Mouse (Mus musculus) c-Kit-positive CD71-negative TER-119-negative erythroid progenitor cells, embryonic 14.5 days (primary cell): ENCODE results near the gene Il11ra1.
"Not testable (repeated sequence)": the region's sequence is repeated elsewhere in the genome, so short reads cannot be mapped to it uniquely, and the experiment has no call there.

ENCODE experiments used
- DNase-seq: peaks from one replicate; pipeline ENCODE4 v3.0.0-alpha.2; 2013; ENCODE audit warnings: low read depth

Il11ra1 gene

DNA sequence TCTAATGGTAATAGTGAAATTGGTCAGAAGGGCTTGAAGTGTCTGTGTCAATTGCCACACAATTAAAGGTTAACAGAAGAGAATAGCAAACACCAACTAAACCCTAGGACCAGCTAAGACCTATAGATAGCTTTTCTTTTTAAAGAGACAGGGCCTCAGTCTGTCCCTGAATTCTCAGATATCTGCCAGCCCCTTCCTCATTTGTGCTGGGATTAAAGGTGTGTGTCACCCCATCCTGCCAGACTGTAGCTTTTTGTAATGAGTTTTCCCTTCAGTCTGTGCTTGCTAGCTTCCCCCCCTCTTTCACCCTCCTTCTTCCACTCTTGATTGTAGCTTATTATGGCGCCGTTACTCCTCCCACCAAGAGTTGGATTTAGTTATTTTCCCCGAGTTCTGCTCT is 83.4 kb downstream of the Il11ra1 start:
- not testable (repeated sequence) for DNase-seq
